Mouse (Mus musculus) neural tube, embryonic 11.5 days (tissue): ENCODE measurements around the gene Galc. TPM values are rescaled to one million over a fixed set of nuclear protein-coding genes. Genes with fewer than 3 reads are reported as not detected.

Experiments used
- ATAC-seq: fragments of 200-750 bp; cut with Nextera tagmentation; 2 replicates; pipeline ENCODE4 v1.8.0; 2017; ENCODE audit warnings: moderate number of reproducible peaks, mild to moderate bottlenecking, moderate TSS enrichment, moderate library complexity; ENCODE audit not compliant: insufficient read depth, low FRiP score, low TSS enrichment
- DNase-seq: peaks from one replicate; pipeline ENCODE4 v3.0.0-alpha.2; 2015; ENCODE audit warnings: low spot score
- H3K27ac ChIP-seq: fragments of 300-500 bp; sonication (generic); 2 replicates; pipeline ENCODE4 v1.5.1; 2014; ENCODE audit warnings: low read depth, mild to moderate bottlenecking, low read length
- H3K27me3 ChIP-seq: fragments of 300-500 bp; sonication (generic); 2 replicates; pipeline ENCODE4 v1.6.1; 2014; ENCODE audit warnings: mild to moderate bottlenecking, low read length, mixed read lengths; ENCODE audit not compliant: control insufficient read depth, insufficient read depth
- H3K36me3 ChIP-seq: fragments of 300-500 bp; sonication (generic); 2 replicates; pipeline ENCODE4 v1.6.1; 2014; ENCODE audit warnings: mild to moderate bottlenecking, low read length, moderate library complexity, mixed read lengths; ENCODE audit not compliant: control insufficient read depth, insufficient read depth
- H3K4me1 ChIP-seq: fragments of 300-500 bp; sonication (generic); 2 replicates; pipeline ENCODE4 v1.6.1; 2014; ENCODE audit warnings: low read length, mixed read lengths; ENCODE audit not compliant: control insufficient read depth, insufficient read depth
- H3K4me2 ChIP-seq: fragments of 300-500 bp; sonication (generic); 2 replicates; pipeline ENCODE4 v1.6.1; 2014; ENCODE audit warnings: low read depth, mild to moderate bottlenecking, moderate library complexity
- H3K4me3 ChIP-seq: fragments of 300-500 bp; sonication (generic); 2 replicates; pipeline ENCODE4 v1.5.1; 2014; ENCODE audit warnings: low read depth, low read length
- H3K9ac ChIP-seq: fragments of 300-500 bp; sonication (generic); 2 replicates; pipeline ENCODE4 v1.6.1; 2014; ENCODE audit warnings: mild to moderate bottlenecking, low read length
- H3K9me3 ChIP-seq: fragments of 300-500 bp; sonication (generic); 2 replicates; pipeline ENCODE4 v1.6.1; 2016; ENCODE audit warnings: low read length; ENCODE audit not compliant: control insufficient read depth
- WGBS: fragments of 180-500 bp; shearing (Covaris S2); extraction: QIAGEN DNeasy Blood & Tissue Kit; methylation state at CpG from one replicate; pipeline ENCODE4 v1.1.7; 2014; 5-methylcytosine and 5-hydroxymethylcytosine counted together
- polyA plus RNA-seq: library from polyadenylated mRNA; unstranded; fragments of >200 nt; fragmentation: Nextera tagmentation; extraction: Ambion mirVana; gene quantifications from 2 replicates; pipeline ENCODE4 v1.2.1, GENCODE M21; 2014

The Galc gene
- polyA plus RNA-seq, 1 experiment from 2014 or later = 15.0 TPM

- Histone ChIP-seq H3K4me3 (no peak overlapping the region), H3K4me1 (no peaks in the 10 kb centered on the region), H3K9me3 (no peaks in the 10 kb centered on the region), H3K27me3 (no peaks in the 10 kb centered on the region), H3K27ac (no peak overlapping the region), H3K36me3 (no peaks in the 10 kb centered on the region), H3K9ac (no peak overlapping the region), H3K4me2 (no peak overlapping the region)
- WGBS = 89% methylated on average over 6 of the region's 6 CpGs
- DNase-seq (no peak), ATAC-seq (no peak)
These were observed 48.8 kb downstream of the Galc start for GRCm38 (mm10) chr12:98210495-98210894.

DNA sequence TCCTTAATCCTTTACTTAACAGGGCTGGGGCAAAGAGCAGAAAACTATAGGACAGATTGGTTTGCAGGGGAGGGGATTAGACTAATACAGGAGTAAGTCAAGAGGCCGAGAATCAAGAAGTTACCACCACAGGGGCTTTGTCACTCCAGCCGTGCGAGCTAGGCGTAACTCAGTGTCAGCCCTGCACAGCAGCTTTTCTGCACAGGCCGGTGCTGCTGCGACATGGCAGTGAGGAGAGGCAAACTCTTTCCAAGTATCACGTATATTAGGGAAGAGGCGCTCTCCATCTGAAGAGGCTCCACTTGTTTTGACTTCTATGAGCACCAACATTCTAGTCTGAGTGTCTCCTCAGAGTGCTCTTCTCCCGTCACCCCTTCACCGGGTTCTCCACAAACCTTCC lies 51.2 kb downstream of the Galc start:
- Histone ChIP-seq H3K27ac (no peak overlapping the region), H3K4me3 (no peak overlapping the region), H3K4me1 (no peaks in the 10 kb centered on the region), H3K27me3 (no peaks in the 10 kb centered on the region), H3K36me3 (no peaks in the 10 kb centered on the region), H3K9me3 (no peaks in the 10 kb centered on the region), H3K9ac (no peak overlapping the region), H3K4me2 (no peak overlapping the region)
- 89% methylated on average over 10 of the region's 10 CpGs for WGBS
- DNase-seq = no peak
- no peak for ATAC-seq

GRCm38 (mm10) chr12:98205450-98206051 lies 53.7 kb downstream of the Galc start:
- no peak for ATAC-seq
- WGBS = 84% methylated on average over 4 of the region's 4 CpGs
- Histone ChIP-seq H3K9me3 (no peaks in the 10 kb centered on the region), H3K27ac (no peak overlapping the region), H3K36me3 (no peaks in the 10 kb centered on the region), H3K9ac (no peak overlapping the region), H3K27me3 (no peaks in the 10 kb centered on the region), H3K4me1 (no peaks in the 10 kb centered on the region), H3K4me2 (no peak overlapping the region), H3K4me3 (no peak overlapping the region)
- DNase-seq = no peak

GRCm38 (mm10) chr12:98197401-98197800 lies 61.9 kb downstream of the Galc start:
- no peaks in the 10 kb centered on the region for H3K9me3 ChIP-seq
- no peaks in the 10 kb centered on the region for H3K4me1 ChIP-seq
- no peak overlapping the region for H3K4me2 ChIP-seq
- ATAC-seq = no peak
- no peaks in the 10 kb centered on the region for H3K36me3 ChIP-seq
- H3K9ac ChIP-seq = no peak overlapping the region
- no peaks in the 10 kb centered on the region for H3K27me3 ChIP-seq
- no peak overlapping the region for H3K27ac ChIP-seq
- WGBS = 81% methylated on average over 1 of the region's 1 CpGs
- H3K4me3 ChIP-seq = no peak overlapping the region
- no peak for DNase-seq

DNA sequence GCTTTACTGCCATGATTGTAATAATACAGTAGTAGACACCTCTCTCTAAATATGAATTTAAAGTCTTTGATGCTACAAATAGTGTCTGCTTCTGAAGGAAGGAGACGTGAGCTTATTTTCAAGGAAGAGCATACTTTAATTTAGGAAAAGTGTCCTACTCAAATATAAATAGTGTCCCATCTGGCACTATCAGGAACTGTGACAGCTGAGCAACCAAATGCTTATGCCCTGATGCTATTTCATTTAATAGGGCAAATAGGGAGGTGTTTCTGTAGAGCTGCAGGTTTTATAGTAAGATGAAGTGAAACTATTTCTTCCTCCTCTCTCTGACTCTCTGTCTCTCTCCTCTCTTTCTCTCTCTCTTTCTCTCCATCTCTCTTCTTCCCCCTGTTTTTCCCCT lies 69.1 kb downstream of the Galc start:
- Histone ChIP-seq H3K4me3 (no peak overlapping the region), H3K9me3 (no peaks in the 10 kb centered on the region), H3K36me3 (no peaks in the 10 kb centered on the region), H3K4me2 (no peak overlapping the region), H3K9ac (no peak overlapping the region), H3K27me3 (no peaks in the 10 kb centered on the region), H3K4me1 (no peaks in the 10 kb centered on the region), H3K27ac (no peak overlapping the region)
- DNase-seq (no peak), ATAC-seq (no peak)
- WGBS = 84% methylated on average over 1 of the region's 1 CpGs

- Histone ChIP-seq H3K27ac (no peak overlapping the region), H3K4me2 (no peak overlapping the region), H3K36me3 (no peaks in the 10 kb centered on the region), H3K9ac (no peak overlapping the region), H3K27me3 (no peaks in the 10 kb centered on the region), H3K4me1 (no peaks in the 10 kb centered on the region), H3K4me3 (no peak overlapping the region), H3K9me3 (no peaks in the 10 kb centered on the region)
- WGBS = 85% methylated on average over 9 of the region's 9 CpGs
- ATAC-seq (no peak), DNase-seq (no peak)
These were observed 70.2 kb downstream of the Galc start for GRCm38 (mm10) chr12:98189096-98189495.

DNA sequence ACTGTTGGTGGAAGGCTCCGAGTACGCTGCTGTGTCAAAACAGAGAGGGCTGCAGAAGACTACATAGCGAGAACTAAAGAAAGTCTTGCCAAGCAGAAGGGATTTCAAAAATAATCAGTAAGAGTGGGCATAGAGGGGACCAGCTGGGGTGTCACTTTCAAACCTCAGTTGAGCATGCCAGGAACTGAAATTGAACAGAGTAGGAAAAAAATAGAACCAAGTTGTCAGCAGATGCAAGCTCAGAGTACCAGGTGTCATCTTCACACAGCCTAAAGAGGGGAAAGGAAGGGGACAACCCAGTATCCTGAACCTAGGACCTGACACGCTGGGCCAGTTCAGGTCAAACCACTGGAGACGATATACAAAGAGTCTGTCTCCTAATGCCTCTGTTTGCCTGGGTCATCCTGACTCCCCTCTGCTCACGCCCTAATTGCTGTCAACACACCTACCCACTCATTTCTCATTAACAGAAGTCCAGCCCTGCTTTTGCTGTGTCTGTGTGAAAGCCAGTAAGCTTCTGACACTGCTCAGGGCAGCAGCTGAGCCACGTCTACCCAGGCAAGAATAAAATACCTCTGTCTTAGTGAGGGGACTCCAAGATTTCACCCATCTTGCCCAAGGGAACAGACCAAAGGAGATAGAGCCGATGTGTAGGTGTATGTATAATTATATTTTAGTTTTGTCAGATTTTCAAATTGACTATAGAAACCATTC lies 71.9 kb downstream of the Galc start:
- no peaks in the 10 kb centered on the region for H3K9me3 ChIP-seq
- 82% methylated on average over 8 of the region's 8 CpGs for WGBS
- no peaks in the 10 kb centered on the region for H3K4me1 ChIP-seq
- no peak overlapping the region for H3K27ac ChIP-seq
- no peak for DNase-seq
- H3K27me3 ChIP-seq = no peaks in the 10 kb centered on the region
- no peak overlapping the region for H3K4me2 ChIP-seq
- ATAC-seq = no peak
- no peaks in the 10 kb centered on the region for H3K36me3 ChIP-seq
- no peak overlapping the region for H3K4me3 ChIP-seq
- no peak overlapping the region for H3K9ac ChIP-seq

DNA sequence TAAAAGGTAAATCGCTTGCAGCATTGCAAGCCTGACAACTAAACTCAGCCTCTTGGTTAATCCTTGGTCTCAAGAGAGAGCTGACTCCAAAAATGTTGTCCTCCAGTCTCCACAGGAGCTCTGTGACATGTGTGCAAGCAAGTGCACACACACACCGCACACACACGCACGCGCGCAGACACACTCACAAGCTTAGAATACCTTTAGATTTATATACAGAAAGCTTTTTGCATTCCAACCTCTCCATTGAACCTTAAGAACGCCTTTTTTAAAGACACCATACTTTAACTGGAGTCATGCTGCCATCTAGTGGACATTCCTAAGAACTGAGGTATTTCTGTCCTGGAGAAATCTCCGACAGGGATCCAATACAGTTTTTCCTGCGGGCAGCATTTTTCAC lies 77.5 kb downstream of the Galc start:
- no peaks in the 10 kb centered on the region for H3K36me3 ChIP-seq
- no peaks in the 10 kb centered on the region for H3K27me3 ChIP-seq
- no peak overlapping the region for H3K27ac ChIP-seq
- ATAC-seq (no peak), DNase-seq (peak; percentile 50)
- H3K4me2 ChIP-seq = no peak overlapping the region
- no peaks in the 10 kb centered on the region for H3K4me1 ChIP-seq
- H3K9me3 ChIP-seq = no peaks in the 10 kb centered on the region
- 28% methylated on average over 9 of the region's 9 CpGs for WGBS
- H3K9ac ChIP-seq = no peak overlapping the region
- H3K4me3 ChIP-seq = no peak overlapping the region

DNA sequence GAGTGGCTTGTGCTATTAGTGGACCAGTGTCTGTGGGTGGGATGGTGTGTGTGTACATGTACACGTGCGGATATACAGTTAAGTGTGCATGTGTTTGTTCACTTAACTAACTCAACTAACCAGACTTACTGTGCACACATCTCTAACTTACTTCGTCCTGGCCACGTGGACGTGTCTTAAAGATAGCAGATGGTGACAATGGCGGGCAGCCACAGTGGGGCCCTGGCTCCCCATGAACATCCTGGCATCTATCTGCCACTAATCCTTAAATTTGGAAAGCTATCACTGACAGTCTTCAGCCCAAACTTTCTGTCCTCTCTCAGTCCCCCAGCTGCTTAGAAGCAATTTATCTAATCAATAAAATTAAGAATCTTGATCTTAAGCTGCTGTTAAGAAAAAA lies 78.5 kb downstream of the Galc start:
- no peak overlapping the region for H3K27ac ChIP-seq
- H3K4me2 ChIP-seq = no peak overlapping the region
- no peak for ATAC-seq
- 86% methylated on average over 6 of the region's 6 CpGs for WGBS
- H3K9ac ChIP-seq = no peak overlapping the region
- H3K36me3 ChIP-seq = no peaks in the 10 kb centered on the region
- no peak overlapping the region for H3K4me3 ChIP-seq
- H3K27me3 ChIP-seq = no peaks in the 10 kb centered on the region
- no peaks in the 10 kb centered on the region for H3K9me3 ChIP-seq
- H3K4me1 ChIP-seq = no peaks in the 10 kb centered on the region
- DNase-seq = no peak
